Mouse (Mus musculus) kidney, adult 8-10 months (tissue): ENCODE data around the gene Slco4a1.
A peak's percentile ranks its signal among the peaks of the same experiment; 100 is the strongest.

Experiments used
- DNase-seq, 2 experiments: peaks; one replicate each; pipeline ENCODE4 v3.0.0; 2022

Slco4a1 gene

GRCm38 (mm10) chr2:180449007-180449406, 7.0 kb upstream of the Slco4a1 start:
- DNase-seq = no peak

GRCm38 (mm10) chr2:180450529-180450928, 5.5 kb upstream of the Slco4a1 start:
- no peak for DNase-seq

- no peak for DNase-seq
These were observed 660 bp downstream of the Slco4a1 start for GRCm38 (mm10) chr2:180456705-180457104.

DNA sequence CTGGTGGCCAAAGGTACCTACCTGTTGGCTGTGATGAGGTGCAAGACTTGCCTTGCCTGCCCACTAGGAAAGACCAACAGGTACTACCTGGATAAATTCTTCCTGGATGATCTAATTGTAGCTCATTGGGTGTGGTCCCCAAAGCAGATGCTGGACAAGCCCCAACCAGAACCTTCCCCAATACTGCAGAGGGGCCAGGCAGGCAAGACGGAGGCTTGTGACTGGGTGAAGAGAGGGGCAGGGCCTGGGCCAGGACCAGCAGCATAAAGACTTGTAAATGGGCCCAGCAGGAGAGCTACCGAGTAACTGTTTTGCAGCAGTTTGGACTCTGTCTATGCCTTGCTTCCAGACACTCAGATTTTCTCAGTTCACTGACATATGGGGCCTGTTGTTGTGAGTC, 1.6 kb downstream of the Slco4a1 start:
- DNase-seq = no peak

- no peak for DNase-seq
These were observed 3.4 kb downstream of the Slco4a1 start for GRCm38 (mm10) chr2:180459437-180459836.

- DNase-seq = no peak
These were observed 4.8 kb downstream of the Slco4a1 start for GRCm38 (mm10) chr2:180460801-180461200.

DNA sequence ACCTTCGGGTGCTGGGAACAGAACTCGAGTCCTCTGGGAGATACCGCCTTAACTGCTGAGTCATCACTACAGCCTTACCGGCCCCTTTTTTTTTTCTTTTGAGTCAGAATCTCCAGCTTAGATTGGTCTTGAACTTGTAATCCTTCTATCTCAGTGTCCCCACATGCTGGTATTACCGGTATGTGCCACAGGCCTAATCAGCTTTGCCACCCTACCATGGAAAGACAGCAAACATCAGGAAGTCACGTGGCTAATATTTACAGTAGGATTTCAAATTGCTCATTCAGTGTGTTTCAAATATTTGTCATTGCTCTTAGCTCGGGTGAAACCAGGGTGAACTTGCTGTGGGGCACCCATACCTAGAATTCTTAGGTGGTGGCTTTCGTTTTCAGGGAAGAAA, 6.5 kb downstream of the Slco4a1 start:
- no peak for DNase-seq

GRCm38 (mm10) chr2:180466505-180466904, 10.5 kb downstream of the Slco4a1 start:
- no peak for DNase-seq

- DNase-seq = no peak
These were observed 12.8 kb downstream of the Slco4a1 start for GRCm38 (mm10) chr2:180468871-180469270.

DNA sequence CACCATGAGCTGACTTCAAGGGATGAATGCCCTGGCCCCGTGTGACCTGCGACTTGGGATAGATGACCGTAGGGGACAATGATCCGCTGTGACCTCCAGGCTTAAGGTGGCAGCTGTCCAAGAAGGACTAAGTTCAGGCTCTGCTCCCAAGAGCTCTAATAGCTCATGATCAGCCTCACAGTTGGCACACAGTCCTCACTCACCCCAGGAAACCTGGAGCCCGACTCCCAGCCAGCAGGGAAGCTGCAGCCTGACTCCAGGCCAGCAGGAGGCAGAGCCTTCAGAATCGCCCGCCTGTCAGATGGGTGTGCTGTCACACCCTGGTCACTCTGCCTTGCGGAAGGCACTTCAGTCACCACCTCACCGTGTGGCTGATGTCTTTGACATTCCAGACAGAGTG, 13.7 kb downstream of the Slco4a1 start:
- DNase-seq = peak; percentile 50 to 78

DNA sequence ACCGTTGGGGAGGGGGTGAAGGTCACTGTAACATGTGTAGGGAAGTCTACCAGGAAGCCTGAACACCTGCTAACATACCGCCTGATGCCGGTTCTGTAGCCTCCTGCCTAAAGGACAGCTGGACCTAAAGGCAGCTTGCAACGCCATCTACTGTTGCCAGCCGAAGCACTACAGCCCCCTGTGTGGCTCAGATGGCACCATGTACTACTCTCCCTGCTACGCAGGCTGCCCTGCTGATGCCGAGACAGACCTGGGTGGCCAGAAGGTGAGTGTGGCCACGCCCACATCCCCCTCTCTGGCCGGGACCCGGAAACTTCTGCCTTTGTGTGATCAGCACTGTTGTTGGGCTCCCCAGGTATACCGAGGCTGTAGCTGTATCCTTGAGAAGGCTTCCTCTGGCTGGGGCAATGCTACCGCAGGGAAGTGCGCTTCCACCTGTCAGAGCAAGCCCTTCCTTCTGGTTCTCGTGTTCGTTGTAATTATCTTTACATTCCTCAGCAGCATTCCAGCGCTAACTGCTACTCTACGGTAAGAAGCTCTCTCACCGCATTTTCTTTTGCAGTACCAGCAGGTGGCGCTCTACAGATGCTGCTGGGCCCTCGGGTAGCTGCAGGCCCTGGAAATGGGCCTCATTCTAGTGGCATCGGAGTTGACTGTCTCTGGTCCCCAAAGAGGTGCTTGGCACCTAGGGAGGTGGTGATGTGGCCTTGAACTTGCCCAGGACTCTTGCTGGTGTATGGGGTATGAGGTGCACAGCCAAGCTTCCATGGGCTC, 16.4 kb downstream of the Slco4a1 start:
- no peak for DNase-seq

DNA sequence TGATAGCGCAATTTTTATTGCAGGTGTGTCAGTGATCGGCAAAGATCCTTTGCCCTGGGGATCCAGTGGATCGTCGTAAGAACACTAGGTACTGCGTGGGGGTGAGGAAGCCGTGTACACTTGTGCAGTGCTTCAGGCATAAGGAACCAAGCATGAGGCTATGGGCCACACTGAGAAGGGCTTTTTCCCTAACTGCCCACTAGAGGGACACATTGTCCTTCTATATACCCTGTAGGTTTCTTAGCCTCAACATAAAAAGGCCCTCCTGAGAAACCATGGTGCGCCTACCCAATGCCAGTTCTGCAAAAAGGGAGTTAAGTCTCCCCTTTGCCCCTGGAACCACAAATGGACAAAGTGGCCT, 17.0 kb downstream of the Slco4a1 start:
- DNase-seq = peak in 1 of 2 experiments; percentile 54

- DNase-seq = no peak
These were observed 18.8 kb downstream of the Slco4a1 start for GRCm38 (mm10) chr2:180474864-180475263.

GRCm38 (mm10) chr2:180482274-180482673, 26.2 kb downstream of the Slco4a1 start:
- no peak for DNase-seq

DNA sequence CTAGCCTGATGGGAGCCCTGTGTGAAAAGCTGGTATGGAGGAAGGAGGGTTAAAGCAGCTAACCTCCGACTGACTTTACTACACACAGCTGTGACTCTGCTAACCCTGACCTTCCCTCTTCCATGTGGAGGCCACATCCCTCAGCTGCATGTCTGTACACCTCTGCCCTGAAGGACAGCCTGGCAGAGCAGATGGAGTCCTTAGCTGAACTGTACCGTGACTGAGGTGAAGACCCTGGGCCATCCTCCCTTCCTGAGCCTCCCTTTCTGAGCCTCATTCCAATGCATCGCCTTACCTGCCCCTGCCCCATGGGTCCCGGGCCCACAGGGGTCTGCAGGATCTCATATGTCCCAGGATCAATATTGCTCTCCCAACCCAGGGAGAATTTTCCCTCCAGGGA, 28.8 kb downstream of the Slco4a1 start:
- DNase-seq = no peak

- DNase-seq = no peak
These were observed 29.3 kb downstream of the Slco4a1 start for GRCm38 (mm10) chr2:180485306-180485705.

DNA sequence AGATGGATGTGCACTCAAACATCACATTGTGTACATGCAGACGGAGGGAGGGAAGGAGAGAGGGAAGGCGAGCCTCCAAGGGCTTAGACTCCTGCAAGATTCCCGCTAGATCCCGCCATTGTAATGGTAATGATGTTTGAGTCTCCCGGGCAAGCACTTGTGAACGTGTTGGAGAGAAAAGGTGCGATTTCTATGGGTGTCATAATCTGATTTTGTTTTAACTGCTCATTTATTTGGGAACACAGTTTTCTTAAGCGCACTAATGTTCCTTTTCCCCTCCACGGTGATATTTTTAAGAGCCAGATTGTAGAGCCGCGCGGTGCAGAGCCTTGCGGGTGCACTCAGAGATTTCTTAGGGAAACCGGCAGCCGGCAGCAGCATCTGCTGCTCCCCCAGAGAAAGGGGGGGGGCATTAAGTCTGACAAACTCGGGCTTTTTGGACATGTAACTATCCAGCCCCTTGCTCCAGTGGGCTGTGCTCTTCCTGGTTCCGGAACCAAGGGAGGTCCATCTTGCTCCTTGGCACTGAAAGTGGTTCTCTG, 32.2 kb downstream of the Slco4a1 start:
- DNase-seq = no peak

GRCm38 (mm10) chr2:180495906-180496305, 39.9 kb downstream of the Slco4a1 start:
- no peak for DNase-seq

GRCm38 (mm10) chr2:180499741-180500140, 43.7 kb downstream of the Slco4a1 start, which contains the start of gene Ntsr1:
Ntsr1 (plus strand) TSS chr2:180499976.
- no peak for DNase-seq

GRCm38 (mm10) chr2:180500726-180501125, 44.7 kb downstream of the Slco4a1 start:
- no peak for DNase-seq

- no peak for DNase-seq
These were observed 45.3 kb downstream of the Slco4a1 start for GRCm38 (mm10) chr2:180501217-180501967.

DNA sequence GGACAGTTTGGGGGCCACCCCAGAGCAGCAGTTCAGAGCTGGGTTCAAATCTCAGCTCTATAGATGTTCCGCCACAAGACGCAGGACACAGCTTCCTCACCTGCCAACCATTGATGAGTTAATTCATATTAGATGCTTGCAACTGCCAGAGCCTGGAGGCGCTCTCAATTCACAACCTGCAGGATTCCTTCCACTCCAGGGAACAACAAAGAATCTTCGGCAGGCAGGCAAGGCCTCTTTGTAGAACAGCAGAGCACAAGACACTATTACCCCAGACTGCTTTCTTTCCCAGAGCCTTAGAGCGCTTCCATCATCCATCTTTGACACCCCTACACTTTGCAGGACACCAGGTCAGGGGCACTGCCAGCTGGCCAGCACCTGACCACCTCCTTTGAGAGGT, 50.2 kb downstream of the Slco4a1 start:
- no peak for DNase-seq

GRCm38 (mm10) chr2:180508455-180509115, 52.5 kb downstream of the Slco4a1 start:
- no peak for DNase-seq
